Mouse (Mus musculus) liver, postnatal 0 days (tissue): ENCODE measurements around the gene Snx29. TPM values are rescaled to one million over a fixed set of nuclear protein-coding genes. Genes with fewer than 3 reads are reported as not detected.

Experiments
- ATAC-seq: fragments of 200-750 bp; cut with Nextera tagmentation; 2 replicates; pipeline ENCODE4 v1.8.0; 2017; ENCODE audit warnings: mild to moderate bottlenecking, moderate library complexity
- DNase-seq: peaks from one replicate; pipeline ENCODE4 v3.0.0-alpha.2; 2016
- H3K27ac ChIP-seq: fragments of 300-500 bp; sonication (generic); 2 replicates; pipeline ENCODE4 v1.5.1; 2014; ENCODE audit warnings: antibody characterized with exemption, moderate library complexity, mild to moderate bottlenecking, low read depth
- H3K27me3 ChIP-seq: fragments of 300-500 bp; sonication (generic); 2 replicates; pipeline ENCODE4 v1.6.1; 2014; ENCODE audit warnings: low read length, control low read depth, mixed read lengths; ENCODE audit not compliant: insufficient read depth
- H3K36me3 ChIP-seq: fragments of 300-500 bp; sonication (generic); replicated peaks from 2 replicates; pipeline ENCODE4 v1.6.1; 2014; ENCODE audit warnings: mild to moderate bottlenecking, control low read depth, low read length, moderate library complexity, mixed read lengths; ENCODE audit not compliant: insufficient read depth
- H3K4me1 ChIP-seq: fragments of 300-500 bp; sonication (generic); 2 replicates; pipeline ENCODE4 v1.6.1; 2014; ENCODE audit warnings: antibody characterized with exemption, mild to moderate bottlenecking, control low read depth; ENCODE audit not compliant: insufficient read depth
- H3K4me2 ChIP-seq: fragments of 300-500 bp; sonication (generic); 2 replicates; pipeline ENCODE4 v1.6.1; 2014; ENCODE audit warnings: low read depth, mild to moderate bottlenecking, low read length, moderate library complexity, mixed read lengths
- H3K4me3 ChIP-seq: fragments of 300-500 bp; sonication (generic); 2 replicates; pipeline ENCODE4 v1.5.1; 2014; ENCODE audit warnings: low read depth, low read length
- H3K9ac ChIP-seq: fragments of 300-500 bp; sonication (generic); replicated peaks from 2 replicates; pipeline ENCODE4 v1.6.1; 2014; ENCODE audit warnings: mild to moderate bottlenecking, moderate library complexity
- H3K9me3 ChIP-seq: fragments of 300-500 bp; sonication (generic); 2 replicates; pipeline ENCODE4 v1.6.1; 2016; ENCODE audit warnings: mild to moderate bottlenecking, control low read depth, low read length, mixed read lengths
- CTCF ChIP-seq: sonication (generic); IDR thresholded peaks from 2 replicates; pipeline ENCODE4 v1.5.1; 2016; ENCODE audit warnings: antibody characterized with exemption, low read depth
- EP300 ChIP-seq: IDR thresholded peaks from 2 replicates; pipeline ENCODE4 v1.6.1; 2016; ENCODE audit warnings: antibody characterized with exemption, low read depth, mild to moderate bottlenecking
- WGBS: fragments of 180-500 bp; shearing (Covaris S2); extraction: QIAGEN DNeasy Blood & Tissue Kit; methylation state at CpG from one replicate; pipeline ENCODE4 v1.1.7; 2014; ENCODE audit not compliant: insufficient replicate concordance; 5-methylcytosine and 5-hydroxymethylcytosine counted together
- polyA plus RNA-seq: library from polyadenylated mRNA; unstranded; fragments of >200 nt; fragmentation: Nextera tagmentation; extraction: Ambion mirVana; gene quantifications from 2 replicates; pipeline ENCODE4 v1.2.1, GENCODE M21; 2015

Snx29 gene
- polyA plus RNA-seq, 1 experiment from 2014 or later = 2.3 TPM

DNA sequence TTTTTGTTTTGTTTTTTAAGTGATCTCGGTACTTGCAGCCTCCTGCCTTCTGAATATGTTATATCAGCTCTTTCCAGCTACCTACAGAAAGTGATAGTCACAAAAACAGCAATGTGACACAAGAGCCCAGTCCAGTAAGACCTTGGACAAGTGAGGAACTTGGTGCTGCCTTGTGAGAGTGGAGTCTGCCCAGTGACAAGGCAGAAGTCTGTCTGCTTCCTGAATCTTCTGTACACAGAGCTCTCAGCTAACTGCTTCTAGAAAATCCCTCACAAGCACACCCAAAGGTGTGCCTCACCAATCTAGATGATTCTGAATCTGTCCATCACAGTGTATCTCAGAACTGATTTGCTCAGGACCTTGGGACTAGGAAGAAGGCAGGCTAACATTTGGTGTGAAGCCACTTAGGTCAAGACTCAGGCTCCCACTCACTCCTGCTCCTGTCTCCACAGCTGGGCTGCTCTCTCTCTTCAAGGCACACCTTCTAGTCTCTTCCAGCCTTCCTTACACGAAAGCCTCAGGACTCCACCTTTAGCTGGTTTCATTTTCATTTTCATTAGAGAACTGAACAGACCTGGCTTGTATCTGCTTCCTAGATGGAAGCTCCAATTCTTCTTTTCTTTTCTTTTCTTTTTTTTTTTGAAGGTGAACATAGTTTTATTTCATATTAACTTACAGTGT, 330.1 kb downstream of the Snx29 start:
- H3K4me1 ChIP-seq = peaks cover 9% of the 10 kb centered on the region
- TF ChIP-seq CTCF = no peak
- no peak for TF ChIP-seq EP300
- no peak for DNase-seq
- no peak overlapping the region for H3K27ac ChIP-seq
- H3K4me3 ChIP-seq = no peak overlapping the region
- 46% methylated on average over 2 of the region's 2 CpGs for WGBS
- no peak for ATAC-seq
- no peaks in the 10 kb centered on the region for H3K9me3 ChIP-seq
- 0 out of 2 replicates have a peak overlapping the region, but pooled peaks have one; percentile 9 for H3K4me2 ChIP-seq
- no peaks in the 10 kb centered on the region for H3K27me3 ChIP-seq
- no peak overlapping the region for H3K9ac ChIP-seq
- H3K36me3 ChIP-seq = no peaks in the 10 kb centered on the region

- H3K4me2 ChIP-seq = no peak overlapping the region
- no peak overlapping the region for H3K27ac ChIP-seq
- WGBS = 36% methylated on average over 3 of the region's 3 CpGs
- H3K4me1 ChIP-seq = peaks cover 5% of the 10 kb centered on the region; the same call in 1 of the 2 replicates
- H3K9me3 ChIP-seq = no peaks in the 10 kb centered on the region
- ATAC-seq = no peak
- no peak overlapping the region for H3K9ac ChIP-seq
- TF ChIP-seq CTCF = no peak
- TF ChIP-seq EP300 = no peak
- no peak overlapping the region for H3K4me3 ChIP-seq
- no peak for DNase-seq
- H3K27me3 ChIP-seq = no peaks in the 10 kb centered on the region
- no peaks in the 10 kb centered on the region for H3K36me3 ChIP-seq
Observed at GRCm38 (mm10) chr16:11655893-11656292, 333.2 kb downstream of the Snx29 start.

DNA sequence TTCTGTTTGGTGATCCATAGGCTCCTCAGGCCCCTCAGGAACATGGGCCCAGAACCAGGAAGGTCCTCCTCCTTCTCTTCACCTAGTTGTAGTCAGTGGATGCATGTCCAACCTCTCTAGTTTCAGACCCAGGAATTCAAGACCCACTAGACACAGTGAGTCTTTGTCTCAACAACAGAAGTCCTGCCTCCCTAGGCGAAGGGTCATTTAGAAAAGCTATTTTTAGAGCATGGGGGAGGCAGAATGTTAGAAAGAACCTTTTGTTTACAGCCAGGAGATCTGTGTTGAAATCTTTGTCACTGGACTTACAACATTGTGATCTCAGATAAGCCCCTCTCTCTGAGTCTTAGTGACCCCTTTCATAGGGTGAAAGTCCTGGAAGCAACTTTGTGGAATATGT, 334.4 kb downstream of the Snx29 start:
- WGBS = 43% methylated on average over 1 of the region's 1 CpGs
- DNase-seq (no peak), ATAC-seq (peak; percentile 35; the same call in 1 of the 2 replicates)
- H3K36me3 ChIP-seq = no peaks in the 10 kb centered on the region
- H3K9ac ChIP-seq = no peak overlapping the region
- no peak for TF ChIP-seq EP300
- H3K27me3 ChIP-seq = no peaks in the 10 kb centered on the region
- no peak overlapping the region for H3K27ac ChIP-seq
- no peaks in the 10 kb centered on the region for H3K9me3 ChIP-seq
- peaks cover 5% of the 10 kb centered on the region; the same call in 1 of the 2 replicates for H3K4me1 ChIP-seq
- H3K4me2 ChIP-seq = no peak overlapping the region
- no peak overlapping the region for H3K4me3 ChIP-seq

- Histone ChIP-seq H3K27ac (no peak overlapping the region), H3K4me2 (no peak overlapping the region), H3K4me1 (0 out of 2 replicates have a peak, but pooled peaks cover 2% of the 10 kb centered on the region), H3K9ac (no peak overlapping the region), H3K27me3 (no peaks in the 10 kb centered on the region), H3K36me3 (no peaks in the 10 kb centered on the region), H3K4me3 (no peak overlapping the region), H3K9me3 (no peaks in the 10 kb centered on the region)
- ATAC-seq = no peak
- TF ChIP-seq CTCF (no peak), EP300 (no peak)
- WGBS = 52% methylated on average over 6 of the region's 6 CpGs
- no peak for DNase-seq
Observed at GRCm38 (mm10) chr16:11659111-11659720, 336.5 kb downstream of the Snx29 start.

DNA sequence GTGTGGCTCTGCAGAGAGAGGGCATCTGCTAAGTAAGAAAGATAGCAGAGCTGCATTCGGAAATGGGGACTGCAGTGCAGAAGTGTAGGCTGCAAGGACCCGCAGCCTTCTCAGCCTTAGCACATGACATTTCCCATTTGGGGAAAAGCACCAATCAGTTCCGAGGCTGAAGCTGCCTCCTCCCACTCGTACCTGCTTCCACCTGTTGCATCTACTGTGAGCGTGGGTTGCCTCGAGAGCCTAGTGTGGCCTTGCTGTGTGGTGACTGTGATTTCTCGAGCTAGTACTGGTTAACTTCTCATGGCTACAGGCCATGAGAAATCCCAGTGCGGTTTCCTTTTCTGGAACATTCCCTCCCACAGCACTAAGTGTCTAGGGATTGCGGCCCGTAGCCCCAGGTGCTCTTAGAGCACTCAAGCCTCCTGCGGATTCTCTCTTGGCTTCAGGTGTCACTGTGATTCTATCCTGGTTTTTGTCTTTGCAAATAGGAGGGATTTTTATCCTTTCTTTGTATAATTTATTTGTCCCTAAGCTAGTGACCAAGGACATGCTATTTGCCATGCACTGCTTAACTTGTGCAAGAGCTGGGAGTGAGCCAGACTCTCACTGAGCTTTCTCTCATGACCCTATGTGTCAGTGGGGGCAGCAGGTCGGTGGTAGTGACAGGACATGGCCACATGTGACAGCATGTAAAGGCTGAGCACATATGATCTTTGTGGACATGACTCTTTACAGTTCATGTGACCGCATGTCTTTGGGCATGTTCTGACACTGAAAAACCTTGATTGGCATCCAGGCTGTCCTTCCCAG, 342.4 kb downstream of the Snx29 start:
- Histone ChIP-seq H3K27ac (no peak overlapping the region), H3K4me1 (no peaks in the 10 kb centered on the region), H3K36me3 (no peaks in the 10 kb centered on the region), H3K9me3 (no peaks in the 10 kb centered on the region), H3K9ac (no peak overlapping the region), H3K4me2 (no peak overlapping the region), H3K4me3 (no peak overlapping the region), H3K27me3 (no peaks in the 10 kb centered on the region)
- TF ChIP-seq CTCF (no peak), EP300 (no peak)
- 75% methylated on average over 13 of the region's 13 CpGs for WGBS
- peak; percentile 27 for DNase-seq
- ATAC-seq = no peak

- H3K4me2 ChIP-seq = no peak overlapping the region
- H3K36me3 ChIP-seq = no peaks in the 10 kb centered on the region
- no peak overlapping the region for H3K9ac ChIP-seq
- H3K4me1 ChIP-seq = no peaks in the 10 kb centered on the region
- DNase-seq (no peak), ATAC-seq (peak; percentile 31; the same call in 1 of the 2 replicates)
- 57% methylated on average over 6 of the region's 6 CpGs for WGBS
- no peak overlapping the region for H3K27ac ChIP-seq
- no peaks in the 10 kb centered on the region for H3K27me3 ChIP-seq
- H3K4me3 ChIP-seq = no peak overlapping the region
- no peaks in the 10 kb centered on the region for H3K9me3 ChIP-seq
- TF ChIP-seq CTCF (no peak), EP300 (no peak)
Observed at GRCm38 (mm10) chr16:11665869-11666268, 343.2 kb downstream of the Snx29 start.
